Mouse (Mus musculus) gastrocnemius, adult 2 months (tissue): ENCODE results near the gene Kcnk18. TPM values are rescaled to one million over a fixed set of nuclear protein-coding genes. Genes with fewer than 3 reads are reported as not detected.

ENCODE experiments used
- DNase-seq: peaks from one replicate; pipeline ENCODE4 v3.0.0; 2022
- H3K27ac ChIP-seq: fragments of 200-600 bp; 2 replicates; pipeline ENCODE4 v1.8.1; 2022; ENCODE audit warnings: mild to moderate bottlenecking
- H3K4me3 ChIP-seq: fragments of 200-600 bp; 2 replicates; pipeline ENCODE4 v1.8.1; 2022; ENCODE audit warnings: mild to moderate bottlenecking, moderate library complexity
- CTCF ChIP-seq: fragments of 200-600 bp; IDR thresholded peaks from 2 replicates; pipeline ENCODE4 v1.8.1; 2022; ENCODE audit warnings: antibody characterized with exemption, mild to moderate bottlenecking, moderate library complexity
- intact Hi-C: fragments of 180-260 bp; cut with DNase I; formaldehyde crosslinking; loops from one replicate; pipeline ENCODE4 v1.15.1; 2025
- long read RNA-seq, 2 experiments: library from polyadenylated mRNA; stranded (forward); transcript quantifications; one replicate each; pipeline ENCODE4 v2.0.0; 2021
- total RNA-seq, 2 experiments: library from RNA; stranded (reverse); gene quantifications; 2 replicates each; pipeline ENCODE4 v1.2.3; 2021

Gene Kcnk18
- total RNA-seq, result not detected
- long read RNA-seq, experiment 1, result 0 reads
- long read RNA-seq, experiment 2, result 0 reads

GRCm38 (mm10) chr19:59218991-59219390 is at the start of gene Kcnk18:
TSS of gene Kcnk18 (plus strand) at chr19:59219214.
- Histone ChIP-seq H3K27ac (no peak within 1 kb of the TSS), H3K4me3 (no peak within 1 kb of the TSS)
- DNase-seq, result no peak
- intact Hi-C loops, result no loop called here
- no peak for TF ChIP-seq CTCF

GRCm38 (mm10) chr19:59169936-59170765 is 48.9 kb upstream of the Kcnk18 start, which contains the start of gene Vax1:
TSS of gene Vax1 (minus strand) at chr19:59170056.
- no peak for TF ChIP-seq CTCF
- DNase-seq, result no peak
- intact Hi-C loops, result no loop called here
- no peak within 1 kb of the TSS for H3K27ac ChIP-seq
- H3K4me3 ChIP-seq, result peak within 1 kb of the TSS; percentile 64

- no peak for TF ChIP-seq CTCF
- Histone ChIP-seq H3K27ac (no peak overlapping the region), H3K4me3 (no peak overlapping the region)
- intact Hi-C loops, result no loop called here
- no peak for DNase-seq
Observed at GRCm38 (mm10) chr19:59170766-59171095, 48.3 kb upstream of the Kcnk18 start.

- DNase-seq, result no peak
- Histone ChIP-seq H3K4me3 (no peak overlapping the region), H3K27ac (no peak overlapping the region)
- no peak for TF ChIP-seq CTCF
- intact Hi-C loops, result no loop called here
Observed at GRCm38 (mm10) chr19:59171151-59171870, 47.7 kb upstream of the Kcnk18 start.

GRCm38 (mm10) chr19:59171871-59172245 is 47.2 kb upstream of the Kcnk18 start:
- no peak for TF ChIP-seq CTCF
- no peak for DNase-seq
- intact Hi-C loops, result no loop called here
- no peak overlapping the region for H3K27ac ChIP-seq
- H3K4me3 ChIP-seq, result no peak overlapping the region

GRCm38 (mm10) chr19:59172781-59173180 is 46.2 kb upstream of the Kcnk18 start:
- DNase-seq, result no peak
- TF ChIP-seq CTCF, result no peak
- Histone ChIP-seq H3K4me3 (no peak overlapping the region), H3K27ac (no peak overlapping the region)
- intact Hi-C loops, result no loop called here

- intact Hi-C loops, result no loop called here
- no peak for TF ChIP-seq CTCF
- Histone ChIP-seq H3K27ac (no peak overlapping the region), H3K4me3 (no peak overlapping the region)
- no peak for DNase-seq
Observed at GRCm38 (mm10) chr19:59173341-59174015, 45.5 kb upstream of the Kcnk18 start.

GRCm38 (mm10) chr19:59184000-59184399 is 35.0 kb upstream of the Kcnk18 start:
- TF ChIP-seq CTCF, result no peak
- intact Hi-C loops, result no loop called here
- DNase-seq, result no peak
- no peak overlapping the region for H3K4me3 ChIP-seq
- no peak overlapping the region for H3K27ac ChIP-seq

- no peak for DNase-seq
- TF ChIP-seq CTCF, result no peak
- intact Hi-C loops, result no loop called here
- Histone ChIP-seq H3K27ac (no peak overlapping the region), H3K4me3 (no peak overlapping the region)
Observed at GRCm38 (mm10) chr19:59188981-59189380, 30.0 kb upstream of the Kcnk18 start.

- intact Hi-C loops, result loop anchor here (10.0 kb wide), 1 partner anchor 386 kb away; no protein-coding TSS in a partner anchor
- Histone ChIP-seq H3K4me3 (no peak overlapping the region), H3K27ac (no peak overlapping the region)
- no peak for TF ChIP-seq CTCF
- DNase-seq, result no peak
Observed at GRCm38 (mm10) chr19:59190431-59191122, 28.4 kb upstream of the Kcnk18 start.

- DNase-seq, result no peak
- TF ChIP-seq CTCF, result no peak
- Histone ChIP-seq H3K4me3 (no peak overlapping the region), H3K27ac (no peak overlapping the region)
- intact Hi-C loops, result loop anchor here (10.0 kb wide), 1 partner anchor 386 kb away; no protein-coding TSS in a partner anchor
Observed at GRCm38 (mm10) chr19:59191123-59191505, 27.9 kb upstream of the Kcnk18 start.

- no peak overlapping the region for H3K4me3 ChIP-seq
- TF ChIP-seq CTCF, result no peak
- no peak for DNase-seq
- intact Hi-C loops, result loop anchor here (10.0 kb wide), 1 partner anchor 388 kb away; no protein-coding TSS in a partner anchor
- H3K27ac ChIP-seq, result no peak overlapping the region
Observed at GRCm38 (mm10) chr19:59192491-59192890, 26.5 kb upstream of the Kcnk18 start.
